Mouse (Mus musculus) monocyte, adult 5-6 weeks (primary cell): ENCODE measurements at regions not wholly inside any gene's neighbourhood (a gene's known extent, or its start where the extent isn't known, plus 50 kb on each side); places are given as distances from the start of the nearest gene placed in this dataset.
"Not testable (repeated sequence)": the region's sequence is repeated elsewhere in the genome, so short reads cannot be mapped to it uniquely, and the experiment has no call there.

Experiments
- ATAC-seq: fragments of 153-309, 156-312 bp; replicated peaks from 2 replicates; pipeline ENCODE4 v1.8.0; 2017; ENCODE audit warnings: mild to moderate bottlenecking; ENCODE audit not compliant: low TSS enrichment, insufficient number of reproducible peaks, severe bottlenecking, poor library complexity, low FRiP score

DNA sequence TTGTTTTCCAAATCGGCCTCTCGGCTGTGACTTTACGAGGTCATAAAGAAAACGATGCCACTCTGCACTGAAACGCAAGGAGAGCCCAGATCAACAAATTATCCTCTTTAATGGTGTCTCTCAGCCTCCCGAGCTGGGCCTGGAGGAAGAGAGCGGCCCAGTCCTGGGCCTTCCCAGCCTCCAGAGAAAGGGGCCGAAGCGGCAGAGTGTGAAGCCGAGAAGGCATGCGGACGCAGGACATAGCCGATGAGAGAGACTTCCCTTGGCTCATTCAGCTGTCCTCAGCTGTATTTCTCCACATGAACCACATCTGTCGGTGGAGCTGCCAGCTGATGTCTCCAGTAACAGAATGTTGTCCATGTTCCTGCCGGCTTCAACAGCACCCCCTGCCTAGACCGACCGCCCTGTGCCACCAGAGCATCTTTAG lies 350.5 kb upstream of the Zfp703 start:
- ATAC-seq = no peak

GRCm38 (mm10) chr8:26627191-26627891 lies 349.8 kb upstream of the Zfp703 start:
- no peak for ATAC-seq

- no peak for ATAC-seq
These were observed 346.6 kb upstream of the Zfp703 start for GRCm38 (mm10) chr8:26630544-26630943.

DNA sequence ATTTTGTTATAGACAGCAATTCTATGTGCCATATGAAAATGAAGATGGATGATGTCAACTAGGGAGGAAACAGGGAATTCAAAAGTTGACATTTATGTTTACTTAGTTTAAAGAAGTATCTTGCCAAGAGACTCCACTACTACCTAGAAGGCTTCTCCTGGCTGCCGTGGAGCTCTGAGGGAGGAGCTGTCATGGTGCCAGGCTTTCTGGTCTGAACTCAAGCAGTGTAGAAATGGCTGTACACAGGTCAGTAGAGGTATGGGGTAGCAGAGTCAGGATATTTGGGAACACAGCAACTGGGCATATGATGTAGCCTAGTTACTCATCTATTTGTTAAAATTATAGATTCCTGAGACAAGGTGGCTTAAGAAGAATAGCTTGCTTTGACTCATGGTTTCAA lies 341.4 kb upstream of the Zfp703 start:
- ATAC-seq = no peak

GRCm38 (mm10) chr8:26645375-26645774 lies 331.8 kb upstream of the Zfp703 start:
- ATAC-seq = not testable (repeated sequence)

DNA sequence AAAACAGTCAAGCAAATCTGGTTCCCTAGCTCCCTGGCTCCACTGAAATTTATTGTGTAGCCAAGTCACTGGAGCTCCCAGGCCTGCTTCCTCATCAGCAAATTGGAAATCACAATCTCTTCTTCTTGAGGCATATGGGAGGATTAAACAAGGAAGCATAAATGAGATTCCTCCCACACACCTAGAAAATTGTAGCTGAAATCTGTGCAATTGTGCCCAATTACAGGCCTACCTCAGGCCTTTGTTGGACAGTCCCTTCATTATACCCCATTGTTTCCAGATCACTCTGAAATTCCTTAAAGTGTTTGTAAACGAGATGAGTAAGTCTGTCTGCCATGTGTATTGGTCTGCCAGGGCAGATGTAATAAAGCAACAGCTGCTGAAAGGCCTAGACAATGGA lies 326.8 kb upstream of the Zfp703 start:
- no peak for ATAC-seq

DNA sequence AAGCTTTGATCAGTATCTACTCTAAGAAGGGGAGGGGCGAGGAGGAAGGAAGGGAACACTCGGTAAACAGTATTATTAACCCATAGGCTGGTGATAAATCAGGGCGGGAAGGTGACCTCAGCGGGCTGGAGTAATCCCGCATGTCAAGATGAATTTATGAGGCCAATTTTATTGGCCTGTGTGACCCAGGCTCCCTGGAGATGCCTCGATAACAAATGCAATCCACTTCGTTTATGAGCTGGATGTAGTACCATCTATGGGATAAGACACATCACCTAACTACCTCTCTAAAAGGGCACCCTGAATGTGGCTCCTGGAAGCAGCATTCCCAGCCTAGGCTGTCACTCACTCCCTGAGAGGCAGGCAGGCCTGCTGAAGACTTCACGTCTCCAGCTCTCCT lies 321.2 kb upstream of the Zfp703 start:
- ATAC-seq = no peak

GRCm38 (mm10) chr8:26656310-26657075 lies 320.6 kb upstream of the Zfp703 start:
- ATAC-seq = no peak

- ATAC-seq = 0 out of 2 replicates have a peak, but pooled peaks have one; percentile 40
These were observed 317.7 kb upstream of the Zfp703 start for GRCm38 (mm10) chr8:26659381-26659780.

DNA sequence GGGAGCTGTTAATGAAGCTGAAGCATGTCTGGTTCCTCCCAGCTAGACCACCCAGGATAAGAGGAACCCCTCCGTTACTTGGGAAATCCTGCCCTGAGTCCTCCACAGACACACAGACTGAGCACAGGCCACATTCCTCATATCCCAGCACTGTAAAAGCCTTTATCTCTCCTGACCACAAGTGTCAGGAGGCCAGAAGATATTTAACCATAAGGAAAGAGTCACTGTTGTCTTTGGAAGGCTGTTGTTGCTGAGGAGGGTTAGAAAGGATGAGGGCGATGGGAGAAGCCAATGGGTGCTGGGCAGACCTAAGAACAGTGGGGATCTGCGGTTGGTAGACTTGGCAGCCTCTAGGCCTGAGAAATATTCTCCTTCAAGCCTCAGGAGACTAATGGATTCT lies 307.6 kb upstream of the Zfp703 start:
- no peak for ATAC-seq

DNA sequence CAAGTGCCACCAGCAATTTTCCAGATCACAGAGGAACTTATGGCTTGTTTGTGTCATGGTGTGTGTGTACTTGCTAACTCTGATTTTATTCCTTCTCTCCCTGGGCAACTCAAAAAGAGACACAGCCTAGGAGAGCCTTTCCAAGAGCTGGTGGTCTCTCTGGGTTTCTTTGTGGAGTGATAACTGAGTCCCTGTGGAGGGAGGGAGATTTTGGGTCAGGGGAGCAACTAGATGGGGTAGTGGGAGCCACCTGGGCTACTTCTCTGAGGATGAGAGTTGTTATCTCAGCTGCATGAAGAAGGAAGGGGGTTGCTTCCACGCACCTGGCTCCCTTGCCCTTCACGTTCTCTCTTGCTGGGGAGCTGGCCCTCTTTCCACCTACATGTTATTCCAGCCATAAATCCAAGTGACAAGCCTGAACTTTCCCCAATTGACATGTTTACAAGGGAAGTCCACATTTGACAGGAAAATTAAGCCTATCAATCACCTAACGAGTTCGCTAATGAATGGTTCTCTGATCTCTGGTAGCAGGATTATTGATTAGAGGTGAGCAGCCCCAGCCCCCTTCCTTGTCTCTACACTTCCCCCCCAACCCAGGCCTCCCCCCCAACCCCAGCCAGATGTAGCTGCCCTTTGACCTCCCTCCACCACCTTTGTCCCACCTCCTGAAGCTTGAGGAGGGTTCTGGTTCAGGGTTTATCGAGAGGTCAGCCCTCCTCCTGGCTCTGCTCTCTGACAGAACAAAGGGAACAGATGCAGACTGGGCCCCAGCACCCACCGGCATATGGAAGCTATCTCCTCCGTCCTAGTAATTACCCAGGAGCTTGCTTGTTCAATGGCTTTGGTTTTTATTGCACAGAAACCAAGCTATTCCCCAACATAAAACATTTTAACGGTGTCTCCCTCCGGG lies 304.4 kb upstream of the Zfp703 start:
- ATAC-seq = no peak

DNA sequence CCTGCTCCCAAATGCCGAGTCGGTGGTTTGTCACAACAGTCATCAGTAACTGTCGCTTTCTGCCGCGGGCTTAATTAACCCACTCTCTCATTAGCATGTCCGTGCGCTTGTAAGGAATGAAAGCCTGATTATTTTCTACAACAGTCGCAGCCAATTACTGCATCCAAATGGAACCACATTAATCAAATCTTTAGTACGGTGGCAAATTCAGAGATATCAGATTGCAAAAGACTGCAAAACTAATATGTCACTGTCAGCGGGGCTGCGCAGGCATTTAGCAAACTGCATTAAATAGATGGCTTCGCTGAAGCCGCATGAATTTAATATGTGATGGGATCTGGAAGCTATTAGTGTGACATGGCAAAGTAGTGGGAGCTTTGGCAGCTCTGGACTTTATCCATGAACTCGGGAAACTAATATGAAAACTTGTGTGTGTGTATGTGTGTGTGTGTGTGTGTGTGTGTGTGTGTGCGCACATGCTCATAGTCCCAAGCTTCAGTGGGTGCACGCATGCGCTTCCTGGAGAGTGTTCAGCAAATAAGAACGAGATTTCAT lies 299.5 kb upstream of the Zfp703 start:
- ATAC-seq = no peak

GRCm38 (mm10) chr8:26680891-26681381 lies 296.2 kb upstream of the Zfp703 start:
- 0 out of 2 replicates have a peak, but pooled peaks have one; percentile 47 for ATAC-seq

- no peak for ATAC-seq
These were observed 290.0 kb upstream of the Zfp703 start for GRCm38 (mm10) chr8:26687146-26687545.

DNA sequence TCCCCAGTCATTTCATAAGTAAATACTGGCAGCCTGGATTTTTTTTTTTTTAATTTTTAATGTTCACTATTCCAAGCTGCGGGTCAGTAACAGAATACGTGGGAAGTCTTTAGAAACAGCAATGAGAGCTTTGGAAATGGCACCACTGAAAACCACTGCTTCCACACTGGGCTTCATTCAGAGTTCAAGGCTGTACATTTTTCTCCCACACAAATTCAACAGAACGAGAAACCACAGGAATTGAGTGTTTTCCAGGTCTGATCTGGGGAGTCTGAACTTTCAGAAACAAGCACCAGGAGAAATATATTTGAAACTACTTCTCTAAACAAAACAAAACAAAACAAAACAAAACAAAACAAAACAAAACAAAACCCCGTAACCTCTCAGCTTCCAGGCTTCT lies 289.1 kb upstream of the Zfp703 start:
- no peak for ATAC-seq

DNA sequence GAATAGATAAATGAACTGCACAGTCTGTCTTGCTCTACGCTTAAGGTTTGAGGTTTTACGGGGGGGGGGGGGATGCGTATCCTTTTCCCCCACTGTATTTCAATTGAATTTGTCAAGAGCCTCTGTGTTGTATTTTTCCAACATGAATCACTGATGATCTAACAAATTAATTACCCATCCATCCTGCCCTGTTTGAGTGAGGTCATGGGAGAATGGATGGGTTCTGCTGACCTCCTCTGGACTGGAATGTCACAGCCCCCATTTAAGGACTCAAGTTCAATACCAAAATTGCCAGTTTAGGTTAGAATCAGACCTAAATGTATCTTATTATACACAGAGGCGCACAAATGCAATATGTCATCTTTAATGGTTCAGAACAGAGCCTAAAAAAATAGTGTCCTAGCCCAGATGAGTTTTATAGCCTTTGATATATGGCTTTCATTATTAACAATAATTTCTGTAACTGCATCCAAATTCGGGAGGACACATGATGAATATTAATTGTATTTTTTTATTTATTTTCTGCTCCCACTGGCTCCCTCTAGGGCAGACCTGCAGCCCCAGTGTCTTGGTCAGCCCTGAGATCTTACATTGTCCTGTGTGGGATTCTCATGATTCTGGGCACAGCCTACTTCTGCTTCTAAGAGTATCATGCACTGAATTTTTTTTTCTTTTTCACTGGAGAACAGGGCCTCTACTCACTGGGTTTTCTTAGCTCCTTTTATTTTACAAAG lies 288.2 kb upstream of the Zfp703 start:
- no peak for ATAC-seq

- no peak for ATAC-seq
These were observed 287.5 kb upstream of the Zfp703 start for GRCm38 (mm10) chr8:26689479-26690177.
